Mouse (Mus musculus) limb, embryonic 11.5 days (tissue): Measurements from ENCODE around the gene Frat2. TPM values are rescaled to one million over a fixed set of nuclear protein-coding genes. Genes with fewer than 3 reads are reported as not detected.
A peak's percentile ranks its signal among the peaks of the same experiment; 100 is the strongest.
"Not testable (repeated sequence)": the region's sequence is repeated elsewhere in the genome, so short reads cannot be mapped to it uniquely, and the experiment has no call there.

Experiments used
- ATAC-seq: fragments of 200-750 bp; cut with Nextera tagmentation; 2 replicates; pipeline ENCODE4 v1.8.0; 2017; ENCODE audit warnings: low read depth; ENCODE audit not compliant: insufficient number of reproducible peaks, low FRiP score, low TSS enrichment
- DNase-seq: peaks from one replicate; pipeline ENCODE4 v3.0.0-alpha.2; 2015; ENCODE audit warnings: low spot score
- H3K27ac ChIP-seq: fragments of 300-500 bp; sonication (generic); replicated peaks from 2 replicates; pipeline ENCODE4 v1.5.1; 2014; ENCODE audit warnings: low read depth, mild to moderate bottlenecking, low read length
- H3K27me3 ChIP-seq: fragments of 300-500 bp; sonication (generic); 2 replicates; pipeline ENCODE4 v1.6.1; 2014; ENCODE audit warnings: mild to moderate bottlenecking, low read length, mixed read lengths; ENCODE audit not compliant: control insufficient read depth, insufficient read depth
- H3K36me3 ChIP-seq: fragments of 300-500 bp; sonication (generic); 2 replicates; pipeline ENCODE4 v1.6.1; 2014; ENCODE audit warnings: mild to moderate bottlenecking, low read length, moderate library complexity, mixed read lengths; ENCODE audit not compliant: control insufficient read depth, insufficient read depth
- H3K4me1 ChIP-seq: fragments of 300-500 bp; sonication (generic); 2 replicates; pipeline ENCODE4 v1.6.1; 2014; ENCODE audit warnings: low read length, mixed read lengths; ENCODE audit not compliant: control insufficient read depth, insufficient read depth
- H3K4me2 ChIP-seq: fragments of 300-500 bp; sonication (generic); 2 replicates; pipeline ENCODE4 v1.6.1; 2014; ENCODE audit warnings: low read depth, mild to moderate bottlenecking, moderate library complexity; ENCODE audit not compliant: severe bottlenecking
- H3K4me3 ChIP-seq: fragments of 300-500 bp; sonication (generic); 2 replicates; pipeline ENCODE4 v1.5.1; 2014; ENCODE audit warnings: low read depth, low read length
- H3K9ac ChIP-seq: fragments of 300-500 bp; sonication (generic); 2 replicates; pipeline ENCODE4 v1.6.1; 2014; ENCODE audit warnings: mild to moderate bottlenecking, low read length
- H3K9me3 ChIP-seq: fragments of 300-500 bp; sonication (generic); 2 replicates; pipeline ENCODE4 v1.6.1; 2016; ENCODE audit warnings: low read length; ENCODE audit not compliant: control insufficient read depth
- WGBS: fragments of 180-500 bp; shearing (Covaris S2); extraction: QIAGEN DNeasy Blood & Tissue Kit; methylation state at CpG from one replicate; pipeline ENCODE4 v1.1.7; 2014; 5-methylcytosine and 5-hydroxymethylcytosine counted together
- polyA plus RNA-seq: library from polyadenylated mRNA; unstranded; fragments of >200 nt; fragmentation: Nextera tagmentation; extraction: Ambion mirVana; gene quantifications from 2 replicates; pipeline ENCODE4 v1.2.1, GENCODE M21; 2014

Gene Frat2
- polyA plus RNA-seq, 1 experiment from 2014 or later = 2.4 TPM

DNA sequence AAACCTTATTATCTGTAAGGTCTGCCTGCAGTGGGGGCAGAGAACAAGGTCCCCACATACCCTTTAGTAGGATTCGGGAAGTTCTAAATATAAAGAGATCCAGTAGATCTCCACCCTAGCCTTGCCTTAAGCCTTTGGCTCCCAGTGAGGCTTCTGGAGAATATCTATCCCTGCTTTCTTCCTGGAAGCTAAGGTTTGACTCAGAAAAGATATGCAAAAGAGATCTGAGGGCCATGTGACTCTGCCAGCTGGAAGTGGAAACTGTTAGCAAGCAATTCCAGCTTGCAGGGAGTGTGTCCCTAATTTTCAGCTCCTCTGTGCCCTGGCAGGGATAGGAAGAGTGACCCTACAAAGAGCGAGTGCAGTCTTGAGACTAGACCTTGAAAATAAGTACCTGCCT lies 24.4 kb upstream of the Frat2 start:
- no peak for ATAC-seq
- Histone ChIP-seq H3K9me3 (no peaks in the 10 kb centered on the region), H3K9ac (no peak overlapping the region), H3K36me3 (peaks cover 10% of the 10 kb centered on the region; the same call in 1 of the 2 replicates), H3K27me3 (no peaks in the 10 kb centered on the region), H3K4me3 (no peak overlapping the region), H3K27ac (no peak overlapping the region), H3K4me2 (no peak overlapping the region), H3K4me1 (no peaks in the 10 kb centered on the region)
- DNase-seq = no peak
- 86% methylated on average over 2 of the region's 2 CpGs for WGBS

DNA sequence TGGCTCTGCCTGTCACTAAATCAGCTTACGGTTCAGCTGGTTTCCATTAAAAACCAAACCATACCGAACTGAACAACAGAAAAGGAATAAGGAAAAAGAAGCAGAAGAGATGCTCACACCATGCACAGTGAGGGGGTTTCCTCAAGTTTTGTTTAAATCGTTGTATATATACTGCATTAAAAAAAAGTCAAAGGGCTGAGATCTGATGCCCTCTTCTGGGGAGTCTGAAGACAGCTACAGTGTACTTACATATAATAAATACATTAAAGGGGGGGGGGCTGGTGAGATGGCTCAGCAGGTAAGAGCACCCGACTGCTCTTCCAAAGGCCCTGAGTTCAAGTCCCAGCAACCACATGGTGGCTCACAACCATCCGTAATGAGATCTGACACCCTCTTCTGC lies 22.0 kb upstream of the Frat2 start:
- not testable (repeated sequence) for H3K27ac ChIP-seq, DNase-seq, H3K4me2 ChIP-seq, H3K4me3 ChIP-seq, H3K27me3 ChIP-seq, H3K4me1 ChIP-seq, ATAC-seq, H3K9ac ChIP-seq, H3K9me3 ChIP-seq
- peaks cover 13% of the 10 kb centered on the region for H3K36me3 ChIP-seq
- WGBS = 91% methylated on average over 5 of the region's 5 CpGs

DNA sequence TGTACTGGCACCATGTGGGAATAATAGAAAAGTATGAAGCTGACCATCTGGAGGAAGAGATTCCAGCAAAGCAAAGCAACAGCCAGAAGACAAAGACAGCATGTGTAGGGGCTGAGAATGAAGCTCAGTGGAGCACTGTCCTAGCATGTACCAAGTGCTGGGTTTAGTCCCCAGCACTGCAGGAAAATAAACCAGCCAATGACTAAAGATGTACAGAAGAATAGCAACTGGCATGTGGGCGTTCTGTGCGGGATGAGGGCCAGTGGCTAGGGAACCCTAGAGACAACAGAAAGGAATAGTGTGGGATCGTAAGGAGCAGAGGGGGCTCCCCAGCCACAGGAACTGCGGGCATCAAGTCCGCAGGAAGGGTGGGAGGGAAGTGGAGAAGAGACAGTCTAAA lies 21.4 kb upstream of the Frat2 start:
- DNase-seq (no peak), ATAC-seq (no peak)
- H3K27me3 ChIP-seq = no peaks in the 10 kb centered on the region
- H3K4me1 ChIP-seq = no peaks in the 10 kb centered on the region
- H3K36me3 ChIP-seq = peaks cover 15% of the 10 kb centered on the region
- no peak overlapping the region for H3K27ac ChIP-seq
- WGBS = 94% methylated on average over 5 of the region's 5 CpGs
- H3K4me3 ChIP-seq = no peak overlapping the region
- H3K4me2 ChIP-seq = no peak overlapping the region
- H3K9me3 ChIP-seq = no peaks in the 10 kb centered on the region
- no peak overlapping the region for H3K9ac ChIP-seq

DNA sequence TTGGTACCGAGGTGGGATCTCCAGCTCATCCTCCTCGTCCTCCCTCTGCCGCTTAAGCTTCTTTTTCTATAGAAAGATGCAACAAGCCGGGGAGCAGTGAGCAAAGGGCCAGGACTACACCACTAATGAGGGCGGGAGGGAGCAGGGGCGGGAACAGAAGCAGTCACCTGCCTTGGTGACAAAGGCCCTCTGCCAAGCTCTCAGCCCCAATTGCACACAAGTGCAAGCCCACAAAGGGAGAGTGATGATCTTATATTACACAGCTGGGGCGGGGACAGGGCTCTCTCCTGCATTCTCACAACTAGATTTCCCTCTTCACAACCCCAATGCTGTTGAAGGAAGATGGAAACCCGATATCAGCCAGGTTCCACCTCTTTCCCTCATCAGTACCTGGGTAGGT lies 18.8 kb upstream of the Frat2 start:
- Histone ChIP-seq H3K9ac (no peak overlapping the region), H3K9me3 (no peaks in the 10 kb centered on the region), H3K27ac (no peak overlapping the region), H3K27me3 (no peaks in the 10 kb centered on the region), H3K36me3 (peaks cover 18% of the 10 kb centered on the region), H3K4me2 (no peak overlapping the region), H3K4me1 (no peaks in the 10 kb centered on the region), H3K4me3 (no peak overlapping the region)
- DNase-seq = no peak
- ATAC-seq = no peak
- 90% methylated on average over 8 of the region's 8 CpGs for WGBS

DNA sequence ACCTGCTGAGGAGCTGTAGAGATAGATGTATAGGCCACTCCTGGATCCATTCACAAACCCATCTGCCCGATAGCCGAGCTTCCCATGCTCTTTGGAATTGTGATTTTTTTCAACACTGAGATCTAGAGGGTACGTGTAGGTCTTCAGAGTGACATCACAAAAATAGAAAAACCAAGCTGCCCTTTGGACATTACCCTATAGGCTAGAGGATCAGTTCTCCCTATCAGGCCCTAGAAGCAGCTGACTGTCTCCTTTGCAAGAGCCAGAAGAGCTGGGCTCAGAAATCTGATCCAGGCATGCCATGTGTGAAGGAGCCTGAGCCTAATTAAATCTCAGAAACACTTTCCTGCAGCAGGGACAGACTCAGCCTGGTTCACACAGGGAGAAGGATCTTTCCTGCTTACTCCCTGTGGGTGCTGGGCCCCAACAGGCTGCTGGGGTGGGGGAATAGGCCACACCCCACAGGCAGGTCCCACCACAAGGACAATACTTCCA lies 9.9 kb upstream of the Frat2 start:
- 83% methylated on average over 3 of the region's 3 CpGs for WGBS
- Histone ChIP-seq H3K27me3 (no peaks in the 10 kb centered on the region), H3K4me2 (no peak overlapping the region), H3K27ac (no peak overlapping the region), H3K4me1 (peaks cover 4% of the 10 kb centered on the region), H3K9ac (no peak overlapping the region), H3K4me3 (no peak overlapping the region), H3K9me3 (no peaks in the 10 kb centered on the region), H3K36me3 (no peaks in the 10 kb centered on the region; the same call in 1 of the 2 replicates)
- ATAC-seq (no peak), DNase-seq (no peak)

GRCm38 (mm10) chr19:41857086-41857762 lies 9.3 kb upstream of the Frat2 start:
- Histone ChIP-seq H3K4me2 (no peak overlapping the region), H3K4me1 (peaks cover 4% of the 10 kb centered on the region), H3K9ac (no peak overlapping the region), H3K4me3 (no peak overlapping the region), H3K9me3 (no peaks in the 10 kb centered on the region), H3K36me3 (no peaks in the 10 kb centered on the region; the same call in 1 of the 2 replicates), H3K27ac (no peak overlapping the region), H3K27me3 (no peaks in the 10 kb centered on the region)
- DNase-seq (no peak), ATAC-seq (no peak)
- WGBS = 83% methylated on average over 5 of the region's 5 CpGs

- ATAC-seq (no peak), DNase-seq (no peak)
- peaks cover 4% of the 10 kb centered on the region; the same call in 1 of the 2 replicates for H3K4me1 ChIP-seq
- no peaks in the 10 kb centered on the region for H3K9me3 ChIP-seq
- 88% methylated on average over 4 of the region's 4 CpGs for WGBS
- H3K27ac ChIP-seq = no peak overlapping the region
- no peak overlapping the region for H3K9ac ChIP-seq
- H3K27me3 ChIP-seq = no peaks in the 10 kb centered on the region
- no peaks in the 10 kb centered on the region for H3K36me3 ChIP-seq
- no peak overlapping the region for H3K4me2 ChIP-seq
- no peak overlapping the region for H3K4me3 ChIP-seq
These were observed 4.5 kb upstream of the Frat2 start for GRCm38 (mm10) chr19:41852423-41852822.

DNA sequence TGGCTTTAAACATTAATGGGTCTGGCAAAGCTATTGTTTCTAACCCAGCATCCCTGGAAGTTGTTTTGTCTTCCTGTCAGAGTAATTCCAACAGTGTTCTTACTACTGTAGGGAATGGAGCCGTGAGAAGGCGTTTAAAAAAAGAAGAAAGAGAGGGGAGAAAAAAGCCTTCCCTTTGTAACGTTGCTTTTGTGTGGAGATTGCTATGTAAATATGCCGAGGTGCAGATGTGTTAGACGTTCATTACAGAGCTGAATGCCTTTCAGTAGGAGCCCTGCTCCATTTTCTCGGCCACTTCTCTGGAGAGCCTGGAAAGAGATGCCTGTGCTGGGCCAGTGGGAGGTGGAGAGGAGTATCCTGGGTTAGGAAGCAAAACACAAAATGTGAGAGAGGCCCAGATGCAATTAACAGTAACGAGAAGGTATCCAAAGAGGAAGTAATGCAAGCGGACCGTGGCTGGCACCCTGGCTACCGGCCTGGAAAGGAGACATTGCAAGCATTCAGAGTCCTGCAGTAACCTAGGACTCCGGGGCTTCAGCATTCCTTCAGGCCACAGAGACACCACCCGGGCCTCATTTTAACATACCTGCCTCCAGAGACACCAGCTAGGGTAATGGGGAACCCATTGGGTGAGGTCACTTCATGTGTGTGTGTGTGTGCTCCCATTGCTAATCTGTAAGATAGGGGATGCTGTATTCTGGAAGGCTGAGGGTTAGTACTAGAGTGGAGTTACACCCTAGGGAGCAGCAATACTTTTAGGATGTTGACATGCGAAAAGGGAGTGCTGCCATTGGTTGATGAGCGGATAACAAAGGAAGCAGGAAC lies 3.0 kb upstream of the Frat2 start:
- H3K4me3 ChIP-seq = no peak overlapping the region
- DNase-seq = peak; percentile 31
- 0 out of 2 replicates have a peak overlapping the region, but pooled peaks have one; percentile 12 for H3K4me2 ChIP-seq
- no peaks in the 10 kb centered on the region for H3K9me3 ChIP-seq
- no peaks in the 10 kb centered on the region for H3K36me3 ChIP-seq
- peaks cover 9% of the 10 kb centered on the region; the same call in 1 of the 2 replicates for H3K4me1 ChIP-seq
- no peak for ATAC-seq
- peaks cover 5% of the 10 kb centered on the region; the same call in 1 of the 2 replicates for H3K27me3 ChIP-seq
- H3K9ac ChIP-seq = no peak overlapping the region
- WGBS = 34% methylated on average over 14 of the region's 14 CpGs
- H3K27ac ChIP-seq = peak overlapping the region; percentile 10
